Mouse (Mus musculus) thymus, adult 2 months (tissue): Measurements from ENCODE around the gene Patj. TPM values are rescaled to one million over a fixed set of nuclear protein-coding genes. Genes with fewer than 3 reads are reported as not detected.

Experiments used
- DNase-seq: peaks from one replicate; pipeline ENCODE4 v3.0.0; 2021
- H3K27ac ChIP-seq: fragments of 200-500 bp; 2 replicates; pipeline ENCODE4 v1.5.1; 2012; ENCODE audit warnings: low read length, control low read depth; ENCODE audit not compliant: control insufficient read depth, insufficient read depth
- H3K27me3 ChIP-seq: fragments of 200-500 bp; 2 replicates; pipeline ENCODE4 v1.6.1; 2012; ENCODE audit warnings: mild to moderate bottlenecking, low read length, moderate library complexity, mixed read lengths; ENCODE audit not compliant: control insufficient read depth, insufficient read depth
- H3K36me3 ChIP-seq: fragments of 200-500 bp; 2 replicates; pipeline ENCODE4 v1.6.1; 2012; ENCODE audit warnings: mild to moderate bottlenecking, low read length, moderate library complexity; ENCODE audit not compliant: control insufficient read depth, insufficient read depth
- H3K4me1 ChIP-seq: fragments of 200-500 bp; replicated peaks from 2 replicates; pipeline ENCODE4 v1.6.1; 2012; ENCODE audit warnings: low read length; ENCODE audit not compliant: control insufficient read depth, insufficient read depth
- H3K4me3 ChIP-seq: fragments of 200-500 bp; 2 replicates; pipeline ENCODE4 v1.5.1; 2012; ENCODE audit warnings: mild to moderate bottlenecking, low read length, control low read depth, moderate library complexity; ENCODE audit not compliant: control insufficient read depth, insufficient read depth
- CTCF ChIP-seq: fragments of 200-500 bp; IDR thresholded peaks from 2 replicates; pipeline ENCODE4 v1.5.1; 2012; ENCODE audit warnings: mild to moderate bottlenecking, control low read depth, low read length, moderate library complexity, borderline replicate concordance; ENCODE audit not compliant: control insufficient read depth, poor library complexity, insufficient read depth; ENCODE audit errors: extremely low read depth
- POLR2A ChIP-seq: fragments of 200-500 bp; IDR thresholded peaks from 2 replicates; pipeline ENCODE4 v1.6.1; 2012; ENCODE audit warnings: mild to moderate bottlenecking, low read length, control low read depth, moderate library complexity; ENCODE audit not compliant: control insufficient read depth, poor library complexity, insufficient read depth; ENCODE audit errors: extremely low read depth
- WGBS: fragments of 180-500 bp; shearing (Covaris S2); methylation state at CpG from one replicate; pipeline ENCODE4 v1.1.7; 2018; 5-methylcytosine and 5-hydroxymethylcytosine counted together
- polyA plus RNA-seq: library from polyadenylated mRNA; depleted of rRNA; stranded (reverse); fragments of >200 nt; gene quantifications from 2 replicates; pipeline ENCODE4 v1.2.3, GENCODE M21; 2012

Gene Patj
- polyA plus RNA-seq, 1 experiment: 35.0 TPM

- TF ChIP-seq POLR2A (no peak), CTCF (no peak)
- 95% methylated on average over 4 of the region's 4 CpGs for WGBS
- Histone ChIP-seq H3K27me3 (no peaks in the 10 kb centered on the region), H3K36me3 (no peaks in the 10 kb centered on the region; the same call in 1 of the 2 replicates), H3K27ac (no peak overlapping the region), H3K4me1 (no peaks in the 10 kb centered on the region), H3K4me3 (no peak overlapping the region)
- DNase-seq: no peak
Observed at GRCm38 (mm10) chr4:98486901-98487300, 91.3 kb downstream of the Patj start.

DNA sequence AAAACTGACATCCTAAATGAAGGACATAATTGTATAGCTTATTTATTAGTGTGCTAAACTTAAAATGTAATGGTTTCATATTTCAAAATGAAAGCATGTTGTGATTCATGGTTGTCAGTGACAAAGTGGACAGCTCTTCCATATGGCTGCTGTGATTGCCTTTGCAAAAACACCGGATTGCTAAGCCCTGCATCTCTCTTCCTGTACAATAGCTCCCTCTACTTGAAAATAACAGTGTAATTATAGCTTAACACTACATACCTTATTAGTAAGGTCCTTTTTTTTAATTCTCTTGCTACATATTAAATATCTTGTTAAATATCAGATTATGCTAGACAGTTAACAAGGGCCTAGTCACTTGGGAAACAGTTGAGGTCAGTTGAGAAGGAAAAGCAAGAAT lies 93.8 kb downstream of the Patj start:
- 90% methylated on average over 1 of the region's 1 CpGs for WGBS
- TF ChIP-seq CTCF (no peak), POLR2A (no peak)
- H3K27ac ChIP-seq: no peak overlapping the region

GRCm38 (mm10) chr4:98498341-98498740 lies 102.8 kb downstream of the Patj start:
- no peak overlapping the region for H3K27ac ChIP-seq
- WGBS: 90% methylated on average over 4 of the region's 4 CpGs
- no peak for DNase-seq

More for the DNA sequence above, 93.8 kb downstream of the Patj start:
- Histone ChIP-seq H3K27me3 (no peaks in the 10 kb centered on the region), H3K4me3 (no peak overlapping the region), H3K36me3 (no peaks in the 10 kb centered on the region; the same call in 1 of the 2 replicates), H3K4me1 (no peaks in the 10 kb centered on the region)
- no peak for DNase-seq

GRCm38 (mm10) chr4:98500182-98500581 lies 104.6 kb downstream of the Patj start:
- H3K4me1 ChIP-seq: no peaks in the 10 kb centered on the region
- TF ChIP-seq CTCF (no peak), POLR2A (no peak)
- H3K4me3 ChIP-seq: no peak overlapping the region
- WGBS: 79% methylated on average over 5 of the region's 5 CpGs
- no peaks in the 10 kb centered on the region for H3K36me3 ChIP-seq
- DNase-seq: peak; percentile 11
- H3K27me3 ChIP-seq: no peaks in the 10 kb centered on the region
- no peak overlapping the region for H3K27ac ChIP-seq

More at GRCm38 (mm10) chr4:98498341-98498740, 102.8 kb downstream of the Patj start:
- no peaks in the 10 kb centered on the region for H3K4me1 ChIP-seq
- H3K27me3 ChIP-seq: no peaks in the 10 kb centered on the region
- H3K4me3 ChIP-seq: no peak overlapping the region
- no peaks in the 10 kb centered on the region for H3K36me3 ChIP-seq
- TF ChIP-seq CTCF (no peak), POLR2A (no peak)

- 97% methylated on average over 2 of the region's 2 CpGs for WGBS
- no peaks in the 10 kb centered on the region for H3K27me3 ChIP-seq
- TF ChIP-seq POLR2A (no peak), CTCF (no peak)
- no peak overlapping the region for H3K27ac ChIP-seq
- no peak overlapping the region for H3K4me3 ChIP-seq
- no peaks in the 10 kb centered on the region for H3K36me3 ChIP-seq
- H3K4me1 ChIP-seq: no peaks in the 10 kb centered on the region
- no peak for DNase-seq
Observed at GRCm38 (mm10) chr4:98500875-98501274, 105.3 kb downstream of the Patj start.

DNA sequence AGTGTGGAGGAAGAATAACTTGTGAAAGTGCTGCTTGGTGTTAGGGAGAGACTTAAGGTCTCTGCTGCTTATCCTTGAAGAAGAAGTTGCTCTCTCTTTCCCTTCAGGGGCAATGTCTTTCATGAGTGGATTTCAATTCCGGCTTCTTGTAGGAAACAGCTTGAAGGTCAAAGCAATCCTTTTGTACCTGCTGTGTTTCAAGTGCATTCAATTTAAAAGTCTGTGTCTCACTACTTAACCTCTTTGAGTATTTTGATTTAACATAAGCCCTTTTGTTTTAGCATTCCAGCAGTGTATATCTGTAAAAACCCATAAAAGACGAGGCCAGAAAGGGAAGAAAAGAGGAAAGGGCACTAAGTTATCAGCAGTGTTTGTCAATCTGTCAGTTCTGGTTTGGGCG lies 109.2 kb downstream of the Patj start:
- Histone ChIP-seq H3K4me1 (no peaks in the 10 kb centered on the region), H3K36me3 (no peaks in the 10 kb centered on the region), H3K27ac (no peak overlapping the region), H3K4me3 (no peak overlapping the region), H3K27me3 (no peaks in the 10 kb centered on the region)
- no peak for DNase-seq
- TF ChIP-seq POLR2A: no peak
- TF ChIP-seq CTCF: no peak
- 89% methylated on average over 3 of the region's 3 CpGs for WGBS

DNA sequence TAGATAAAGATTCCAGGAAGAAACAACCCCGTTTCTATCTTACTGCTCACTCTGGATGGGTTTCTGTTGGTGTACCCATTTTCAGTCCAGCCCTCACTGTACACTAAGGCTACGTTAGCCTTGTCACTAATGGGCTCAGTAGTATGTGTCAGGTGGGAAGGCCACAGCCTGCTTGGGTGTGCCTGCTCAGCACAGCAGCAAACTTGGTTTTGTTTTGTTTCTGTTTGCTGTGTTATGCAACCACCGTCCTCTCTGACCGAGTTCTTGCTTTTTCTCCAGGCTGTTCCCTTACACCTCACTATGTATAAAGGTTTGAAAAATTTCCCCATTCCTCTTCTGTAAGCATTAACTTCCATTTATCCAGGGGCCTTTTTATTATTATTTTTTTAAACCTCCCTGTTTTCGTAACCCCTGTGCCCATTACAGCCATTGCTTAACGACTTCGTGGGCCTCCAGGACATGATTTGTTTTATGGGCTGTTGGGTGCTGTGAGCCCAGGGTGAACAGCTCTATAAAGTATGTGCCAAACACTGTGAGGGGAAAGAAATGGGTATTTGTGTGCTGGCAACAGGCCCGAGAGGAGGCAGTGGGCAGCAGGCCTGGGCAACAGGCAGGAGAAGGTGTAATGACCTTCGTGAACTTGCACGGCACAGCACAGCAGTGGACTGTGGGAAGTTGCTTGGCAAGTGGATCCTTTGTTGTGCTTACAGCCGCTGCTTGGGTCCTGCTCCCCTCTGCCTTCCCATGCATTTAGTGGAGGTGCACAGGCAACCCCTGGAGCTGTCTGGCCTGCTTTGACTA lies 113.1 kb downstream of the Patj start:
- DNase-seq: no peak
- no peaks in the 10 kb centered on the region for H3K4me1 ChIP-seq
- H3K27ac ChIP-seq: no peak overlapping the region
- no peaks in the 10 kb centered on the region for H3K27me3 ChIP-seq
- TF ChIP-seq CTCF: no peak
- no peak for TF ChIP-seq POLR2A
- 96% methylated on average over 11 of the region's 11 CpGs for WGBS
- no peaks in the 10 kb centered on the region for H3K36me3 ChIP-seq
- no peak overlapping the region for H3K4me3 ChIP-seq
